ENCODE assay signal across 9 mouse cellular contexts in the genomic region with DNA sequence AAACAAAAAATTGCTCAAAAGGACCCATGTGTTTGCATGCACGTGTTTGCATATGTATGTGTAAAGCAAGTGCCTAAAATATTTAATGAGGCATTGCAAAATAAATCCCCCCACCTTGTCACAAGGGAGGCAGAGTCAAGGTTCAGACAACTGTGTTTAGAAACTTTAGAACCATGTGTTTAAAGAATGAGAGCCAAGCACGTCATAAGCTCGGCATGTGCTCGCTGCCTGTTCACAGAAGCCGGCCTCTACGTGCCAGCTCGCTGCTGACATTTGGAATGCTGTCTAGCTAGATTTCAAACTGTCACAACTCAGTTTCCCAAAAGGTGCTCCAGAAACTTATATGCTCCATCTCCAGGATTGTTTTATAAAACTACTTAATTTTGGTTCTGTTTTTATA. TPM values are rescaled to one million over a fixed set of nuclear protein-coding genes. Genes with fewer than 3 reads are reported as not detected.
A peak's percentile ranks its signal among the peaks of the same experiment; 100 is the strongest.
DNase-seq lines count a peak whose midpoint lies in the region; ATAC-seq lines count a peak whose summit lies in the region.
"Had no signal": no experiment of that assay in that cellular context is flagged by ENCODE, and none has a peak within 500 bp of the region (broad histone marks: within the 10 kb centered on the region; RNA-seq: fewer than 3 reads in every experiment).

No protein-coding gene starts in this region.

- no peak overlapping the region for H3K9ac ChIP-seq in forebrain, embryonic 16.5 days (replicated peaks; ENCODE audit: low read depth, low read length)
- H3K9ac ChIP-seq: embryonic facial prominence, embryonic 13.5 days had no signal

- H3K27me3 ChIP-seq in forebrain, embryonic 16.5 days (replicated peaks; ENCODE audit: control insufficient read depth, insufficient read depth, low read length) = no peaks in the 10 kb centered on the region
- no peaks in the 10 kb centered on the region for H3K27me3 ChIP-seq in hindbrain, embryonic 10.5 days (ENCODE audit: insufficient read depth, poor library complexity, severe bottlenecking)
- H3K27me3 ChIP-seq: embryonic facial prominence, embryonic 13.5 days had no signal

- DNase-seq in layer of hippocampus, adult 9-11 months = peak; percentile 7
- no peak for DNase-seq in layer of hippocampus, postnatal 25 days (ENCODE audit: extremely low spot score in 1 of 2, low spot score in 1 of 2)
- DNase-seq in heart, postnatal 36 days = peak; percentile 44 to 52
- DNase-seq in lung, postnatal 36 days = peak; percentile 84
- DNase-seq in hindbrain, embryonic 10.5 days (ENCODE audit: low spot score) = no peak
- no peak for DNase-seq in left cerebral cortex, adult 18-20 months (ENCODE audit: low spot score in 2 of 2)
- no peak for DNase-seq in cerebellum, adult 18-20 months

- no peaks in the 10 kb centered on the region for H3K4me1 ChIP-seq in forebrain, embryonic 16.5 days (replicated peaks; ENCODE audit: control insufficient read depth, insufficient read depth, low read length)
- H3K4me1 ChIP-seq in hindbrain, embryonic 10.5 days (replicated peaks) = no peaks in the 10 kb centered on the region

- H3K9me3 ChIP-seq in forebrain, embryonic 16.5 days (ENCODE audit: control insufficient read depth, low read length) = no peaks in the 10 kb centered on the region
- H3K9me3 ChIP-seq in hindbrain, embryonic 10.5 days = 0 out of 2 replicates have a peak, but pooled peaks cover 3% of the 10 kb centered on the region

- H3K4me3 ChIP-seq in forebrain, embryonic 16.5 days (replicated peaks; ENCODE audit: low read length) = no peak overlapping the region
- H3K4me3 ChIP-seq in hindbrain, embryonic 10.5 days = no peak overlapping the region
- H3K4me3 ChIP-seq: embryonic facial prominence, embryonic 13.5 days had no signal

- peak; percentile 86 for ATAC-seq in forebrain, embryonic 16.5 days

- no peak overlapping the region for H3K27ac ChIP-seq in forebrain, embryonic 16.5 days (ENCODE audit: low read length)
- no peak overlapping the region for H3K27ac ChIP-seq in hindbrain, embryonic 10.5 days

- no peaks in the 10 kb centered on the region for H3K36me3 ChIP-seq in forebrain, embryonic 16.5 days (ENCODE audit: control insufficient read depth, insufficient read depth)
- no peaks in the 10 kb centered on the region for H3K36me3 ChIP-seq in hindbrain, embryonic 10.5 days
- H3K36me3 ChIP-seq: embryonic facial prominence, embryonic 13.5 days had no signal

- intact Hi-C loops in heart, postnatal 36 days (cut with DNase I) = loop anchor here (2.0 kb wide), 1 partner anchor 26 kb away; no protein-coding TSS in a partner anchor

- no peak overlapping the region for H3K4me2 ChIP-seq in forebrain, embryonic 16.5 days (ENCODE audit: low read length)
- H3K4me2 ChIP-seq: embryonic facial prominence, embryonic 13.5 days had no signal

- WGBS in forebrain, embryonic 16.5 days = 48% methylated on average over 7 of the region's 7 CpGs
- WGBS in hindbrain, embryonic 10.5 days = 74% methylated on average over 7 of the region's 7 CpGs

RNA-seq across cellular contexts. Expression of a gene that starts 27.5 kb away (rescaled TPM):
- 10 to 100 TPM; 80.2 to 81.7 TPM for total RNA-seq in layer of hippocampus, postnatal 25 days (2021)
- polyA plus RNA-seq in forebrain, embryonic 16.5 days (2015; fragmentation: Nextera tagmentation; extraction: Ambion mirVana) = 53.7 and 61.6 TPM in 2 replicates
- 100 to 1,000 TPM; 212 to 232 TPM for total RNA-seq in heart, postnatal 36 days (2021)
- polyA plus RNA-seq in hindbrain, embryonic 10.5 days (2016; fragmentation: Nextera tagmentation; extraction: Ambion mirVana) = 52.2 and 55.7 TPM in 2 replicates
- total RNA-seq in left cerebral cortex, adult 18-20 months (2021) = 10 to 100 TPM; 76.7 to 79.5 TPM

Comparison
In these comparisons a context has a peak if more than half of its experiments do, and no peak if none do; other contexts are left out.
1. DNase-seq: peak in layer of hippocampus, adult 9-11 months (single experiment), heart, postnatal 36 days (2 of 2) and lung, postnatal 36 days (single experiment); none in layer of hippocampus, postnatal 25 days (0 of 2), hindbrain, embryonic 10.5 days (single experiment), left cerebral cortex, adult 18-20 months (0 of 2) and cerebellum, adult 18-20 months (0 of 2).